In the genomic region with DNA sequence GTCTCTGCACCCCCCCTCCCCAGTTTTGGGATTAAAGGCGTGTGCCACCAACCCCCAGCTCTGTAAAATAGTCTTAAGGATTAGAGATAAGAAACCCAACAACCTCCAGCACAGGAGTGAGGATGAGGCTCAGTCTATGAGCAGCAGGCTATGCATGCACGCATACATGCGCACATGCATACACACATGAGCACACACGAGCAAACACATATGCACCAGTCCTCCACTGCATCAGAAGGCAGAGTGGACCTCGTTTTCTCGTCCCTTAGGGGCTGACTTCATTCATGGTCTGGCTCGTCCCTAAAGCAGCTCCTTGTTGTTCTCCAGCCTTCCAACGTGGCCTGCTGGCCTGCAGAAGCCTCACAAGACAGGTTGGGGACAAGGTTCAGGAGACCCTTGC, we compare ENCODE assay signal across 26 mouse cellular contexts. TPM values are rescaled to one million over a fixed set of nuclear protein-coding genes. Genes with fewer than 3 reads are reported as not detected.
DNase-seq lines count a peak whose midpoint lies in the region; ATAC-seq and TF ChIP-seq lines count a peak whose summit lies in the region.
"Had no signal": no experiment of that assay in that cellular context is flagged by ENCODE, and none has a peak within 500 bp of the region (broad histone marks: within the 10 kb centered on the region; RNA-seq: fewer than 3 reads in every experiment).

No protein-coding gene starts in this region.

- TF ChIP-seq POLR2A in embryonic fibroblast, embryonic 13.5 days (IDR thresholded peaks at IDR 0.05; ENCODE audit: low read depth, low read length), result 0 out of 2 replicates have a peak, but pooled peaks have one; percentile 11

- ATAC-seq in hindbrain, embryonic 11.5 days (ENCODE audit: low FRiP score), result no peak
- ATAC-seq in midbrain, embryonic 12.5 days (ENCODE audit: low FRiP score, low read depth), result no peak
- no peak for ATAC-seq in midbrain, embryonic 16.5 days
- ATAC-seq: activated CD4-positive, CD25-positive, alpha-beta regulatory T cell, adult 4 months; CD4-positive, CD25-positive, alpha-beta regulatory T cell, adult 4 months; forebrain, embryonic 14.5 days; forebrain, embryonic 16.5 days; Patski had no signal

- no peak for DNase-seq in hindbrain, embryonic 10.5 days (ENCODE audit: low spot score)
- DNase-seq in hindbrain, embryonic 11.5 days (ENCODE audit: low spot score), result no peak
- DNase-seq in kidney, postnatal 4 days, result no peak
- DNase-seq: adrenal gland, adult 8-10 months; adrenal gland, postnatal 14 days; adrenal gland, postnatal 36 days; B cell, adult 2 months; cerebellum, adult 11-12 months; cerebellum, adult 2 months; cerebellum, adult 9-10 months; cerebellum, postnatal 10 days; cerebellum, postnatal 25 days had no signal

- 86% methylated on average over 8 of the region's 8 CpGs for WGBS in hindbrain, embryonic 10.5 days
- whole genome bisulfite sequencing in hindbrain, embryonic 11.5 days, result 87% methylated on average over 8 of the region's 8 CpGs
- 77% methylated on average over 8 of the region's 8 CpGs for WGBS in midbrain, embryonic 12.5 days
- 83% methylated on average over 8 of the region's 8 CpGs for WGBS in midbrain, embryonic 16.5 days

- peaks cover 68% of the 10 kb centered on the region for H3K36me3 ChIP-seq in hindbrain, embryonic 10.5 days
- peaks cover 6% of the 10 kb centered on the region; the same call in 1 of the 2 replicates for H3K36me3 ChIP-seq in hindbrain, embryonic 11.5 days (ENCODE audit: control insufficient read depth, insufficient read depth, low read length)
- peaks cover 36% of the 10 kb centered on the region for H3K36me3 ChIP-seq in midbrain, embryonic 12.5 days
- peaks cover 17% of the 10 kb centered on the region for H3K36me3 ChIP-seq in midbrain, embryonic 16.5 days (ENCODE audit: control insufficient read depth, insufficient read depth, low read length)
- H3K36me3 ChIP-seq: G1E had no signal

- no peak overlapping the region for H3K4me2 ChIP-seq in hindbrain, embryonic 11.5 days (replicated peaks; ENCODE audit: low read depth, low read length)
- H3K4me2 ChIP-seq in midbrain, embryonic 12.5 days (replicated peaks), result no peak overlapping the region
- no peak overlapping the region for H3K4me2 ChIP-seq in midbrain, embryonic 16.5 days (ENCODE audit: low read length)
- H3K4me2 ChIP-seq: embryonic facial prominence, embryonic 12.5 days; forebrain, embryonic 12.5 days had no signal

- peak overlapping the region; percentile 29; the same call in 1 of the 2 replicates for H3K27ac ChIP-seq in hindbrain, embryonic 10.5 days
- no peak overlapping the region for H3K27ac ChIP-seq in hindbrain, embryonic 11.5 days (ENCODE audit: low read depth, low read length)
- 0 out of 2 replicates have a peak overlapping the region, but pooled peaks have one; percentile 39 for H3K27ac ChIP-seq in midbrain, embryonic 12.5 days (replicated peaks)
- no peak overlapping the region for H3K27ac ChIP-seq in midbrain, embryonic 16.5 days (ENCODE audit: low read length)
- H3K27ac ChIP-seq in embryonic fibroblast, embryonic 13.5 days (ENCODE audit: insufficient read depth, low read length), result no peak overlapping the region
- H3K27ac ChIP-seq: embryonic facial prominence, embryonic 12.5 days had no signal

- H3K27me3 ChIP-seq in hindbrain, embryonic 10.5 days (ENCODE audit: insufficient read depth, poor library complexity, severe bottlenecking), result no peaks in the 10 kb centered on the region
- H3K27me3 ChIP-seq in hindbrain, embryonic 11.5 days (ENCODE audit: control insufficient read depth, insufficient read depth, low read length), result no peaks in the 10 kb centered on the region
- no peaks in the 10 kb centered on the region for H3K27me3 ChIP-seq in midbrain, embryonic 12.5 days
- no peaks in the 10 kb centered on the region for H3K27me3 ChIP-seq in midbrain, embryonic 16.5 days (ENCODE audit: control insufficient read depth, insufficient read depth, low read depth, low read length)
- H3K27me3 ChIP-seq: embryonic facial prominence, embryonic 12.5 days; forebrain, embryonic 12.5 days; Patski had no signal

- no peaks in the 10 kb centered on the region; the same call in none of the 2 replicates for H3K4me1 ChIP-seq in hindbrain, embryonic 10.5 days (replicated peaks)
- H3K4me1 ChIP-seq in hindbrain, embryonic 11.5 days (replicated peaks; ENCODE audit: control insufficient read depth, insufficient read depth, low read length), result no peaks in the 10 kb centered on the region
- no peaks in the 10 kb centered on the region for H3K4me1 ChIP-seq in midbrain, embryonic 12.5 days
- no peaks in the 10 kb centered on the region for H3K4me1 ChIP-seq in midbrain, embryonic 16.5 days (ENCODE audit: control insufficient read depth, insufficient read depth, low read length)
- H3K4me1 ChIP-seq in embryonic fibroblast, embryonic 13.5 days (ENCODE audit: control insufficient read depth, insufficient read depth, low read length), result no peaks in the 10 kb centered on the region
- H3K4me1 ChIP-seq: embryonic facial prominence, embryonic 12.5 days; forebrain, embryonic 12.5 days had no signal

- H3K9ac ChIP-seq in hindbrain, embryonic 11.5 days (ENCODE audit: low read depth, low read length), result no peak overlapping the region
- no peak overlapping the region for H3K9ac ChIP-seq in midbrain, embryonic 12.5 days (replicated peaks)
- no peak overlapping the region for H3K9ac ChIP-seq in midbrain, embryonic 16.5 days (ENCODE audit: low read depth, low read length)
- H3K9ac ChIP-seq: embryonic facial prominence, embryonic 12.5 days; forebrain, embryonic 12.5 days had no signal

- TF ChIP-seq CTCF in embryonic fibroblast, embryonic 13.5 days (IDR thresholded peaks at IDR 0.05; ENCODE audit: borderline replicate concordance, insufficient read depth, low read length), result no peak

- H3K9me3 ChIP-seq in hindbrain, embryonic 10.5 days, result no peaks in the 10 kb centered on the region
- H3K9me3 ChIP-seq in hindbrain, embryonic 11.5 days (ENCODE audit: control insufficient read depth, low read length), result no peaks in the 10 kb centered on the region
- H3K9me3 ChIP-seq in midbrain, embryonic 12.5 days, result no peaks in the 10 kb centered on the region
- H3K9me3 ChIP-seq in midbrain, embryonic 16.5 days (replicated peaks; ENCODE audit: control insufficient read depth, low read length, poor library complexity, severe bottlenecking), result no peaks in the 10 kb centered on the region
- H3K9me3 ChIP-seq: embryonic facial prominence, embryonic 10.5 days; embryonic facial prominence, embryonic 12.5 days; forebrain, embryonic 10.5 days; forebrain, embryonic 12.5 days; G1E had no signal

- H3K4me3 ChIP-seq in hindbrain, embryonic 10.5 days, result no peak overlapping the region
- no peak overlapping the region for H3K4me3 ChIP-seq in hindbrain, embryonic 11.5 days (ENCODE audit: low read depth, low read length)
- H3K4me3 ChIP-seq in midbrain, embryonic 12.5 days, result no peak overlapping the region
- no peak overlapping the region for H3K4me3 ChIP-seq in midbrain, embryonic 16.5 days (ENCODE audit: low read depth, low read length)
- no peak overlapping the region for H3K4me3 ChIP-seq in embryonic fibroblast, embryonic 13.5 days (ENCODE audit: insufficient read depth, low read length)
- H3K4me3 ChIP-seq: embryonic facial prominence, embryonic 10.5 days; embryonic facial prominence, embryonic 12.5 days; erythroblast, embryonic 14.5 days; forebrain, embryonic 10.5 days; forebrain, embryonic 12.5 days had no signal

RNA-seq across cellular contexts. Expression of a gene that starts 12.3 kb away (rescaled TPM):
- 861 and 996 TPM in 2 replicates for polyA plus RNA-seq in hindbrain, embryonic 10.5 days (2016; fragmentation: Nextera tagmentation; extraction: Ambion mirVana)
- 245 and 269 TPM in 2 replicates for polyA plus RNA-seq in hindbrain, embryonic 11.5 days (2014; fragmentation: Nextera tagmentation; extraction: Ambion mirVana)
- 475 and 557 TPM in 2 replicates for polyA plus RNA-seq in midbrain, embryonic 12.5 days (2016; fragmentation: Nextera tagmentation; extraction: Ambion mirVana)
- 185 and 203 TPM in 2 replicates for polyA plus RNA-seq in midbrain, embryonic 16.5 days (2015; fragmentation: Nextera tagmentation; extraction: Ambion mirVana)
- polyA plus RNA-seq in embryonic fibroblast, embryonic 13.5 days (2011; ENCODE audit: insufficient read length, low read depth, missing spikeins), result 2,134 and 2,700 TPM in 2 replicates
- polyA plus RNA-seq: activated CD4-positive, CD25-positive, alpha-beta regulatory T cell, adult 4 months; G1E had no signal

RNA-seq across cellular contexts. Expression of a gene that starts 40.5 kb away (rescaled TPM):
- polyA plus RNA-seq in hindbrain, embryonic 10.5 days (2016; fragmentation: Nextera tagmentation; extraction: Ambion mirVana), result 33.8 and 43.8 TPM in 2 replicates
- polyA plus RNA-seq in hindbrain, embryonic 11.5 days (2014; fragmentation: Nextera tagmentation; extraction: Ambion mirVana), result 23.0 and 25.9 TPM in 2 replicates
- 32.7 and 32.9 TPM in 2 replicates for polyA plus RNA-seq in midbrain, embryonic 12.5 days (2016; fragmentation: Nextera tagmentation; extraction: Ambion mirVana)
- polyA plus RNA-seq in midbrain, embryonic 16.5 days (2015; fragmentation: Nextera tagmentation; extraction: Ambion mirVana), result 45.0 and 55.6 TPM in 2 replicates
- polyA plus RNA-seq in embryonic fibroblast, embryonic 13.5 days (2011; ENCODE audit: insufficient read length, low read depth, missing spikeins), result 12.0 and 12.6 TPM in 2 replicates

Comparison
In these comparisons a context has a peak if more than half of its experiments do, and no peak if none do; other contexts are left out.
1. H3K27ac ChIP-seq: peak in hindbrain, embryonic 10.5 days (single experiment) and midbrain, embryonic 12.5 days (single experiment); none in hindbrain, embryonic 11.5 days (single experiment), midbrain, embryonic 16.5 days (single experiment) and embryonic fibroblast, embryonic 13.5 days (single experiment).